Mouse (Mus musculus) gastrocnemius, postnatal 25 days (tissue): ENCODE measurements around the gene Mthfd1l. TPM values are rescaled to one million over a fixed set of nuclear protein-coding genes. Genes with fewer than 3 reads are reported as not detected.
"Not testable (repeated sequence)": the region's sequence is repeated elsewhere in the genome, so short reads cannot be mapped to it uniquely, and the experiment has no call there.

Experiments used
- DNase-seq: peaks from one replicate; pipeline ENCODE4 v3.0.0; 2022
- total RNA-seq, 2 experiments: library from RNA; stranded (reverse); gene quantifications; 1 replicate in 1 of 2; 2 replicates in 1 of 2; pipeline ENCODE4 v1.2.3; 2021

Mthfd1l gene
- total RNA-seq, 2 experiments from 2014 or later: 0.59 to 1.1 TPM

- DNase-seq: no peak
Observed at GRCm38 (mm10) chr10:4154035-4154434, 181.1 kb downstream of the Mthfd1l start.

- no peak for DNase-seq
Observed at GRCm38 (mm10) chr10:4155521-4155920, 182.6 kb downstream of the Mthfd1l start.

DNA sequence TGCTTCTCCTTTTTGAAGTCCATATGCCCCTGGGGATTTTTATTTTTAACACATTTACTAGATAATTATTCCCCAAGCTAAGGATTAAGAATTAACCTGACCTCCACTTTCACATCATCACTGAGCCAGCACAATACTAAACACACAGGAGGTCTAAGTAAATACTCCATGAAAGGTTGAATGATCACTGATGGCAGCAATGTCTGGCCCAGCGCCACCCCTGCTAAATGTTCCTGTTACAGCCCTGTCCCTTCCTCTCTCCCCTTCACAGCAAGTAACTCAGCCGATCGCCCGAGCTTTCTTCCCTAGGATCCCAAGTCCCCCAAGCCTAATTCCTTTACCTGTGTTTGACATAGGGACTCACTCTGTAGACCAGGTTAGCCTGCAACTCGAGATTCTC is 185.6 kb downstream of the Mthfd1l start:
- DNase-seq: no peak

DNA sequence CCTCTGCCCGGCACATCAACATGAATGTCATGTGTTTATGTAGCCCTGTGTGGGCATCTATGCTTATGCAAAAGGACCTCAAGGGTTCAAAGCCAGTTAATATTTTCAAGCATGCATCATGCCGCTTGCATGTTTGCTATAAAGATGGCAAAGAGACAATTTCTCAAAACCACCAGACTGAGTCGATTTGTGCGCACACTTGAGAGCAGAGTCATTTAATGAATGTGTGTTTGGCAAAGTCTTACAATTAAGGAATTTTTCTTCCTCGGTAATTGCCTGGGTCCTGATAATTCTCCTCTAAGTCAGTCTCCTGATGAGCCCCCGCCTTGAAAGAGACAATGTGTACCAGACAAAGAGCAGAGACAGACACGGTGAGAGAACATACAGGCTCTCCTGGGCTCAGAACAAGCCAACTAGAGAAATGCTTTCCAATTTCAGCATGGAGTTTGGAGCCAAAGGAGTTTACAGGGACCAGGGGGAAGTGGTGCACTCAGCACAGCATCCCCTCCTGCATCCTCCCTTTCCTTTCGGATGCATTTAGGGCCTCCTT is 186.7 kb downstream of the Mthfd1l start:
- DNase-seq: no peak

GRCm38 (mm10) chr10:4160242-4160785 is 187.4 kb downstream of the Mthfd1l start:
- no peak for DNase-seq

DNA sequence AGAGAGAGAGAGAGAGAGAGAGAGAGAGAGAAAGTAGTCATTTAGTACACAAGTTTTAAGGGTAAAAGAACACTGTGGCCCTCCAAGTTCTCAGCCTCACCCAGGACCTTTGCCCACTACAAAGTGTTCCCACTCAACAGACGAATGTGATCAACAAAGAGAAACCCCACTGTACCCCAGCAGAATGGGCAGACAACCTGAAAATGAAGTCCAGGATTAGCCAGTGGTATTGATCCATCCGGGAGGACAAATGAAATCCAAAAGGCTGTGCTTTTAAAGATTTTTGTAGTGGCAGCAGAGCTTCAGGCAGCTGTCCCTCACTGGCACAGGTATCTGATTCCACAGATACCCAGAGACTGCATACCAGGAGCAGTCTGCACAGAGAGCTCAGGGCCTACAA is 189.1 kb downstream of the Mthfd1l start:
- no peak for DNase-seq

DNA sequence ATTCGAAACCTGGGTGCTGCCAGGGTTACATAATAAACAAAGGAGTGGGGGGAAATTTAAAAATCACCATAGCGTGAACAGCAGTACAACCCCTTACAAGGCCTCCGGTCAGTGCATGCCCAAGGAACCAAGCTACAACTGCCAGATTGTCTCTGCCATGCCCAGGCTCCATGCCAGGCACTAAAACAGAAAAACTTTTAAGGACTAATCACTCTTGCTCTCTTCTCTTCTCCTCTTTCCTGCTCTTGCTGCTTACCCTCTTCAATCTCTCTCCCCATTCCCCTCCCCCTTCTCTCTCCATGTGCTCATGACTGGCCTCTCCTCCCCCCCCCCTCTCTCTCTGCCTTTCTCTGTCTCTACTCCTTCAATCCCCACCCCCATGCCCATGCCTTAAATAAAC is 190.1 kb downstream of the Mthfd1l start:
- DNase-seq: no peak

DNA sequence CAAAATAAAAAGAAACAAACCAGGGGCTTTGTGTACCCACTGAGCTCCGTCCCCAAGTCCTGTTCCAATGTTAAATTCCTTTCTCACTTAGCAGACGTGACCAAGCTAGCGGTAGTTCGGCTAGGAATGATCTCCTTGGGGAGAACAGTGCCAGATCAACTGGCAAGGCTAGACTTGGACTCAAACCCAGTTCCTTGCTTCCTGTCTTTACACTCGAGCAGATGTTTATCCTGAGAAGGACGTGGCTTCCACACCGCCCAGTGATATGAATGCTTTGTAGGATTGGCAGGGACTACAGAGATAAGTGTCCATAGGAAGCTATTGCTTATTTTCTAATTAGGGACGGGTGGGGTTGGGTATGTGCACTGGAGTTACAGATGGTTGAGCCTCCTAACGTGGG is 191.8 kb downstream of the Mthfd1l start:
- no peak for DNase-seq

DNA sequence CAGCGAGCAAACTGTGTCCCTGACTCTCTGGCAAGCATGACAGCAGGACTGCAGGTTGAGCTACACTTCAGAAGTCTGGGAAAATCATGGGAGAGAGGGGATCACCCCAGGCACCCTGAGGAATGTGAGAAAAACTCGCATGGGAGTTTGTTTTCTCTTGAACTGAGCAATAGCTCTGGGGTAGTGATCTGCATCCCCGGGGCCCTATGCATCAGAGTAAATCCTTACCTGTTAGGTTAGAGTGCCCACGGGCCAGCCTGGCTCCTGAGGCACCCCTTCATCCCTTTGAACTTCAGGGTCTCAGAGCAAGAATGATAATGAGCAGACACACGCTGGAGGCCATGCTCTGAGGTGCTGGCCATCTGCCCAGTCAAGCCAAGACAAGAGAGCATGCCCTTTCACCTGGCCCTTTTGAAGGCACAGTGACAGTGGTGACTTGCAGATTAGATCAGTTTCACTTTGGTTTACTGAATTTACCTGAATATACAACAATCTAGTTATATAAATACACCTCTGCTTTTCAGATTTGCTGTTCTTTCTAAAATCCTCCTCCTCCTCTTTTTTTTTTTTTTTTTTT is 195.4 kb downstream of the Mthfd1l start:
- no peak for DNase-seq

DNA sequence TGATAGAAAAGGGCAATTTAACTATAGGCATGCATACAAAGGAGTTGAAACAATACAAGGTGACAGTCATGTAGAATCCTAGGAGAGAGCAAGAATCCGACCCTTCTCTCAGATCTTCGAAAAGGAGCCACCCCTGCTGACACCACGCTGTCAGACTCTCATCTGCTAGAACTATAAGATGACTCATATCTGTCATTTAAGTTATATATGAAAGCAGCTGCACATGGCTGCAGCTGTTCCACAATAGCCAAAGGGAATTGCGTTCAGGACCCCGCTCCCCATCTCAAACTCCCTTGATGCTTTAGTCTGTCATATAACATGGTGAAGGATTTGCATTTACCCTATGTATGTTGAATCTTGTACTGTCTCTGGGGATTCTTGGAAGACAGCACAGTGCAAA is 201.3 kb downstream of the Mthfd1l start:
- DNase-seq: no peak

GRCm38 (mm10) chr10:4174717-4175116 is 201.8 kb downstream of the Mthfd1l start:
- no peak for DNase-seq

DNA sequence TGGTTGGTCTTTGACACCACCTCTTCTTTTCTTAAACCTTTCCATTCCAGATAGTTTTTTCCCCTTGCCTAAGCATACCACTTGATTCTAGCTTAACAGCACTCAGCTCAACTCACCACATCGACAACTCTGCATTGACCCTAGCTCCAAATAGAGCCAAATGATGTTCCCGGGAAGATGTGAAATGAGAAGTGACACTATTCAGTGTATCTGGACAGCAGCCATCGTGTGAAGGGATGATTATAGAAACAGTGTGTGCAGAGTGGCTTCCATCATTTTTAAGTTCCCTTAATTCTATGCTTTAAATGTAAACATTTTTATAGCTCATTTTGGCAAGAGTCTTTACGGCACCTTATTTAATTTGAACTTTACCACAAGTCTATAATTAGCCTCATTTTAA is 204.4 kb downstream of the Mthfd1l start:
- DNase-seq: no peak

DNA sequence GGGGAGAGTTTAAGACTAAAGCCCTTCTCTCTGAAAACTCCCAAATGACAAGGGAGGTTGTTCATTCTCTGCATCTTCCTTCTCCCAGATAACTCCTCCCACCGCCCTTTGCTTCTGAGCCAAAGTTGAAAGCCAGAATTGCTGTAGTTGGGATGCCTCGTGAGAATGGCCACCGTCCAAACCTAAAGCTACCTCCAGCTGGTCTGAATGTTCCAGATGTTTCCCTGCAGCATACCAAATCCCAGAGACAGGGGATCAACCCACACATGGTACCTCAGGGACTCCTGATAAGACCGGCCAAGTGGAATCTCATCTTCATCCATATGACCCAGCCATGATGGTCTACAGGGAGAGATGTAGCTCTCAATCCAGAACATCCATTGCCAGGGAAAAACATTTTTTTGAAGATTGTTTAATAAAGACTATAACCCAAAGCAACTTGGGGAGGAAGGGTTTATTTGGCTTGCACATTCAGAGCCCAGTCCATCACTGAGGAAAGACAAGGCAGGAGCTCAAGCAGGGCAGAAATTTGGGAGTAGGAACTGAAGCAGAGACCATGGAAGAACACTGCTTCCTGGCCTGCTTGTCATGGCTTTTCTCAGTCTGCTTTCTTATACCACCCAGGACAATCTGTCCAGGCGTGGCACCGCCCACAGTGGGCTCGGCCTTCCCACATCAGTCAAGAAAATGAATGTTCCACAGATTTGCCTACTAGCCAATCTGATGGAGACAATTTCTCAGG is 206.3 kb downstream of the Mthfd1l start:
- peak; percentile 35 for DNase-seq

- no peak for DNase-seq
Observed at GRCm38 (mm10) chr10:4181953-4182352, 209.0 kb downstream of the Mthfd1l start.

- DNase-seq: no peak
Observed at GRCm38 (mm10) chr10:4182406-4182805, 209.5 kb downstream of the Mthfd1l start.

DNA sequence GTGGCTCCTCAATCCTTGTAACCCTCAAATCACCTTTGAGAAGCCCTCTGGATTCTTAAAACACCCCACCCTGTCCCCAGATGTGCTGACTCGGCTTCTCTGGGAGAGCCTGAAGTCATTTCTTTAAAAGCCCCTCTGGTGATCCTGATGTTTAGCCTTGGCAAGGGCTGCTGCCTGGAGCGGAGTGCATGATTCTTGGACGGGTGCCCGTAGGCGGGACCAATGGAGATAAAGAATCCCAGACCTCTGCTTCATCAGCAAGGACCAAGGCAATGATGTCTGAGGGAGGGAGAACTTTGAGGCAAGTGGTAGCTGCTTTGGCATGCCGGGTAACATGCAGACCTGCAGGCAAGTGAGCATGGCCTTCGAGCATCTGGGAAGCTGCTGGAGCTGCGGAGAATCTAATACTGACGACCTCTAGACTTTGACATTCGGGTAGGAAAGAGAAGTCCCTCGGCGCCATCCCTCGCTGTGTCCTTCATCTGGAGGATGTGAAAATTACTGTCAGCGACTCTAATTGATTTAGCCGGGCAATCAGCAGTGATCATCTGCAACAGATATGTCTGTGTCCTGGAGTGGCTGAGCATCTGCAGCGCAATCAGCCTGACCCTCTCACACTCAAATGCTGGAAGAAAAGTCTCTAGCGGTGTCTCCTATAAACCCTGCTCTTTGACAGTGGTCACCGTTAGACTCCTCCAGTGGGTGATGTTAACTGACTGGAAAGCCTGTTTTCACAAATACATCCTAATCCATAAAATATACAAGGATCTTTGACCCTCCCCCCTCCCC is 215.9 kb downstream of the Mthfd1l start:
- DNase-seq: peak; percentile 27

GRCm38 (mm10) chr10:4189422-4189821 is 216.5 kb downstream of the Mthfd1l start:
- no peak for DNase-seq

DNA sequence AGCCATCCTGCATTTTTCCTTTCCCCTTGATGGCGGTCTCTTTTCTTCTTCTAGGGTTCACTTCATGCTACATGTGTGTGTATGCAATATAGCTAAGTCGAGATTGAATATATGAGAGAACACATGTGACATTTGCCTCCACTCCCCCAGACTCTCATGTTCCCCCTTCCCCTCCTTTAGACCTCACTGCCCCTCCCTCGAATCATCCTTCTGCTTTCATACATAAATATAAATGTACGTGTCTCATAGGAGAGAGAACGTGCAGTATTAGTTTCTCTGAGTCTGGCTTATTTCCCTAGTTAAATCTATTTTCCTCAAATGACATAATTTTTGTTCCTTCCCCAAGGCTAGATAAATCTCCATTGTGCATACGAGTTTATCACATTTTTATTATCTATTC is 226.1 kb downstream of the Mthfd1l start:
- DNase-seq: no peak

DNA sequence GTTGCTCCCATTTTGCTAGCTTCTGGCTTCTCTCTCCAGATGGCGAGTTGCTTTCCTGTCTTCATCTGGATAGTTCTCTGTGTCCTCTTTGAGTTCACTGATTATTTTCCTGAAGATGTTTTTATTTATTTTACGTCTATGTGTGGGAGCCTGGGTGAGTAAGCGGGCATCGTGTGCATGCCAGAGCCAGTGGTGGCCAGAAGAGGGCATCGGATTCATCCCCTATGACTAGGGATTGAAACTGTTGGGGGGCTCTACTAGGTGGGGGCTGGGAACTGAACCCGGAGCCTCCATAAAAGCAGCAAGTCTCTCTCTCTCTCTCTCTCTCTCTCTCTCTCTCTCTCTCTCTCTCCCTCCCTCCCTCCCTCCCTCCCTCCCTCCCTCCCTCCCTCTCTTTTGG is 227.0 kb downstream of the Mthfd1l start:
- DNase-seq: no peak

DNA sequence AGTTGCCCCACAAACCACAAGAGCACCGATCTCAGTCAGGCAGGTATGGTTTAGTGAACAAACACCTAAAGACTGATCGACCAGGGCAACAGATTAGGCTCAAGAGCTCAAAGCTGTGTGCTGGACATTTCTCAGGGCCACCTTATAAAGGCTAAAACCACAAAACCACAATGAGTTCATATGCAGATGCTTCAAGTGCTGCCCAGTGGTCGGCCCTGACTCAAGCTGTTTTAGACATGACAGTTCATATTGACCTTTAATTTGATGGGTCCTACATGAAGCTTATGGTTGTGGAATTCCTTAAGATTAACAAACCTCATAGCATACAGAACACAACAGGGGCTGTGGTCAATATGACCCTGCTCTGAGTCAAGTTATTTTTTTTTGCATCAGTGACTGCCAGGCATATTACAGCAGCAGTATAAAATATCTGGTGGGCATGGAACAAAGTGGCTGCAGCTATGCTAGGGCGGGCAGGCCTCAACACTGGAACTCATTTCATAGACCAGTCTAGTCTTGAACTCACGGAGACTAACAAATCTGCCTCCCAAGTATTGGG is 227.7 kb downstream of the Mthfd1l start:
- DNase-seq: no peak

DNA sequence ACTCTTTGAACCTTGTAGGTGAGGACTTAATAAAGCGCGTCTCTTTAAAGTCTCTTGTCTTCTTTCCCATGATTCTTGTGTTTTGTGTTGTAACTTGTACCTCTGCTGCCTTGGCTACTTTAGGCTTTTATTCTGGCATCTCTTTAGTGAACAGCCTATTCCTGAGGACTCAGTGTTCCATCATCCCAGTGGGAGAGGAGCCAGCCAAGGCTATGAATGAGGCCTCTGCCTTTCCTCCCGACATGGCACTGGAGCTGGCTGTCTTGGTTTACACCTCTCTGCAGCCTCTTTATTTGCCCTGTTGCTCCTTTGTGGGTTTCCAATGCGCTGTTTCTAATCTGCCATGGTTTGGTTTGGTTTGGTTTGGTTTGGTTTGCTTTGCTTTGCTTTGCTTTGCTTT is 228.2 kb downstream of the Mthfd1l start:
- no peak for DNase-seq

DNA sequence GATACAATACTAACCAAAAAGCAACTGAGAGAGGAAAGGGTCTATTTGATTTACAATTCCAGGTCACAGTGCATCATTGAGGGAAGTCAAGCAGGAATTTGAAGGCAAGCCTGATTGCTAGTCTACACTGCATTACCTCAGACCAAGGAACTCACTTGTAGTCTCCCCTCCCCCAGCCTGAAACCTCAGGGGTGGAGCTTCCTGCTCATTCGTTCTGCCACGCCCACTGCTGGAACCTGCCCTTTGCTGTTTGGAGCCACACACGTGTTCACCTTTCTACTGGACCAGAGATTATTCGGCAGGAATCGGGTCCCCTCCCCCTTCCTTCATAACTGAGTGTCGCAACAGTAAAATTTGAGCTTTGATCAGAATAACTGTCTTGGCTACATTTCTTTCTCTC is 230.7 kb downstream of the Mthfd1l start:
- DNase-seq: not testable (repeated sequence)
